Mouse (Mus musculus) spleen, adult 12 weeks (tissue): ENCODE measurements around the gene Axdnd1.
"Not testable (repeated sequence)": the region's sequence is repeated elsewhere in the genome, so short reads cannot be mapped to it uniquely, and the experiment has no call there.

Experiments
- DNase-seq: peaks from one replicate; pipeline ENCODE4 v3.0.0; 2022; ENCODE audit warnings: low spot score

The Axdnd1 gene

DNA sequence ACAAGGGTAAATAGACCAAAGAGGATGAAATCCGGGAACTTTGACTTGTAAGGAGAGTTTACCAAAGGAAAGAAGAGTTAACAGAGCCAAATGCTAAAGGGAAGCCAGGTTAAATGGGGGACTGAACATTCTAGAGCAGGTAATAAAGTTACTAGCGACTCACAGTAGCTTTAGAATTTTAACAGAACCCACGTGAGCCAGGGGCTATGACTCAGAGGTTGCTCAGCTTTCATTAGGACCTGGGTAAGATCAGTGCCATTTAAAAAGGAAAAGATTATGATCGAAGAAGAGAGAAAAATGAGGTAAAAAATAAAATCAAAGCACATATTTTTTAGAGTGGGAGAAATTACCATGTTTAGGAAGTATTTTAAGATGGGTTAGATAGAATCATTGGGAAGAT is 80.1 kb downstream of the Axdnd1 start:
- no peak for DNase-seq

DNA sequence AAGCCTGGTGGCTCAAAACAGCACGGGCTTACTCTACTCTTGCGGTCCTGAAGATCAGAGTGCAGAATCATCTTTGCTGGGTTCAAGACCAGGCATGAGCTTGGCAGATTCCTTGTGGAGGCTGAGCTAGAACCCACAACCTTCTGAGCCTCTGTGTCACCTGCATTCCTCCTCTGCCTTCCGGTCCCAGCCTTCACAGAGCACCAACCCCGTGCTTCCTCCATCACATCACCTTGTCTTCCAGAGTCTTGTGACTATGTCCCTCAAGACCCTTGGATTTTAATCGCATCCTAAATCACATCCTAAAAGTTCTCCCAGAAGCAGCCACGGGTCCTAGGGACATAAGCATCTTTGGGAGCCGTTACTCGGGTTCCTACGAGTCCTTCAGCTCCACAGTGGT is 97.8 kb downstream of the Axdnd1 start:
- no peak for DNase-seq

GRCm38 (mm10) chr1:156310630-156311029 is 110.3 kb downstream of the Axdnd1 start, which contains the start of gene Nphs2:
Gene Nphs2, plus strand, starts transcription at chr1:156310727.
- DNase-seq = no peak

- no peak for DNase-seq
Measured at GRCm38 (mm10) chr1:156308595-156308994, 112.4 kb downstream of the Axdnd1 start.

DNA sequence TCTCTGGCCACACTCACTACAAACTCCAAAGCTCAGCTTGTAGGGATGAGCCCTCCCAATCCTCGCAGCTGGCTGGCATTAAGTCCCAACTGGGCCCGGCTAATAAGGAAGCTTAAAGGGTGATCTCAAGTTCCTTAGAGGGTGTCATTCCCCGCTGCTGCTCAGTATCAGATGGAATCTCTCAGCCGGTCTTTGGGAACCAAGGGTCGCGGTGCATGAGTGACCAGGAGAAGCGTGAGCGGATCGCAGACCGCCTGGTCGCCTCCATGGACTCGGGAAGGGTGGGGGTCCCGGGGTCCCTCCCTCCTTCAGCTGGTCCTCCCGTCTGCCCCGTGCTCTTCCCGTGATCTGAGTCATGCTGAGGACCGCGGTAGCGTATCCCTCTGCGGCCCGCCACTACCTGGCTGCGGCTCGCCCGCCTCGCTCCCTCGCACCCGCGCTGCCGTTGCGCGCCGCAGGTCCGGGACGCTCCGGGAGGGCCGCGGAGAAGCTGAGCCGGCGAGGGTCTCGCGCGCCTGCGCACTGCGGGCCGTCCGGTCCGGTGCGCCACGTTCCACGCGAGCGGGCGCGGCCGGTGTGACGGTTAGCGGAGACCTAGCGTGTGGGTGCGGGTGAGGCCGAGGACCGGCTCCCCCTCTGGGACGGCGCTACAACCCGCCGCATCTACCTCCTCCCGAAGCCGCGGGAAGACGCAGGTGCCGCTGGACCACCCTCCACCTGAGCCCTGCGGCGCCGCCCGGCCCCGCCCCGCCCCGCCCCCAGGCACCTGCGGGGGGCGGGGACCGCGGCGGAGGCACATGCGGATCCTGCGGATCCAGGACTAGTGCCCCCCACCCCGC is 117.8 kb downstream of the Axdnd1 start, which contains the start of gene Tdrd5:
Gene Tdrd5 (minus strand): TSS at position 754 of the 839 bp plus-strand sequence.
- no peak for DNase-seq

DNA sequence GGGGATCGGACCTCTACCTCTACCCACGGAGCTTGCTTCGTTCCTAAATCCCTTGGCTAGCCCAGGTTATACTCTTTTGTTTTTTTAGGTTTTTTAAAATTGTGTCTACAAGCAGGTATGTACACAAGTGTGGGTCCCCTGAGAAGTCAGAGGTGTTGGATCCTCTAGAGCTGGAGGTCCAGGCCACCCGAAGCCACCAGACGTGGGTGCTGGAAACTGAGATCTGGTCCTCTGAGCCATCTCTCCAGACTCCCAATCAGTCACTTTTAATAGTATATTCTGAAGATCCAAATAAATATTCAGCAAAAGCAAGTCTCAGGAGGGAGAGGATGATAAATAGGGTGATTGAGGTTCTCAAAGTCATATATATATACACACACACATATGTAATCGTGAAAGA is 130.9 kb downstream of the Axdnd1 start:
- DNase-seq = no peak

DNA sequence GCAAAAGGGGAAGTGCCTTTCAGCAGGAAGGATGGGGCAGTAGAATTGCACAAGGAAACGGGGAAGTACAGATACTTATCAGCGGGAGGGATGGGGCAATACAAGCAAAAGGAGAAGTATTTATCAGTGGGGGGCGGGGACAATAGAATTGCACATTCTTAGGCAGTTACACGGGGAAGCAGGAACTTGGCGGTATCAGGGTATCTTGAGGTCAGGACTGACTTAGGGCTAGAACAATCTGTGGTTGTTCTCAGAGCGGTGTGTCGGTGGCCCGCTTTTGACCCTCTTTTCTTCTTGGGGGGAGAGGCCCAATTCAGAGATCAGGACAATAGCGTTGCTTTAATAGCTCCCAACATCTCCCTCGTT is 131.8 kb downstream of the Axdnd1 start:
- not testable (repeated sequence) for DNase-seq

DNA sequence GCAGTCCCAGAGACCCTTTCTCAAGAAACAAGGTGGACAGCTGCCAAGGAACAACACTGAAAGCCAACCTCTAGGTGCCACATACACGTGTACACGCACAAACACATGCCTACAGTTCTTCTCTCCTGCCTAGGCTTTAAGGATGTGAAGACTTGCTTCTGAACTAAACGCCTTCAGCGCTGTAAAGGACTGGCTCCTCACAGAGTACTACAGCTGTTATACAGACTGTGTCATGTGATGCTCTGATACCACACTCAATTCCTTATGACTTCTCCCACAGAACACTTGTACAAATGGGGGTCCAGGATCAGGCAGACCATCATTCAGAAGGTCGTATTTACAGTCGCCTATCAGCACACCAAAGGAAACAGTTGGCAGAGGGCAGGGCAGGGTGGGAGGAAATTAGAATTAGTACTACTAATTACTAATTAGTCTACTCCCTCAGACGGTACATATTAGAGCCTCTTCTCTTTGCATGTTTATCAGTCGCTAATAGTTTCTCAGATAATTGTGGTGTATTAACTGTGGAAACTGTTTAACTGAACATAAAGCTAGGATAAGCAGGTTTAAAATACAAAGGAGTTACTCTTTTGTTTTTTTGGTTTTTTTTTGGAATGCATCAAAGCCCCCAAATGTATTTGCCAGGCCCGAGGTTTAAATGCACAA is 132.3 kb downstream of the Axdnd1 start:
- no peak for DNase-seq

- DNase-seq = no peak
Measured at GRCm38 (mm10) chr1:156285541-156285896, 135.4 kb downstream of the Axdnd1 start.

DNA sequence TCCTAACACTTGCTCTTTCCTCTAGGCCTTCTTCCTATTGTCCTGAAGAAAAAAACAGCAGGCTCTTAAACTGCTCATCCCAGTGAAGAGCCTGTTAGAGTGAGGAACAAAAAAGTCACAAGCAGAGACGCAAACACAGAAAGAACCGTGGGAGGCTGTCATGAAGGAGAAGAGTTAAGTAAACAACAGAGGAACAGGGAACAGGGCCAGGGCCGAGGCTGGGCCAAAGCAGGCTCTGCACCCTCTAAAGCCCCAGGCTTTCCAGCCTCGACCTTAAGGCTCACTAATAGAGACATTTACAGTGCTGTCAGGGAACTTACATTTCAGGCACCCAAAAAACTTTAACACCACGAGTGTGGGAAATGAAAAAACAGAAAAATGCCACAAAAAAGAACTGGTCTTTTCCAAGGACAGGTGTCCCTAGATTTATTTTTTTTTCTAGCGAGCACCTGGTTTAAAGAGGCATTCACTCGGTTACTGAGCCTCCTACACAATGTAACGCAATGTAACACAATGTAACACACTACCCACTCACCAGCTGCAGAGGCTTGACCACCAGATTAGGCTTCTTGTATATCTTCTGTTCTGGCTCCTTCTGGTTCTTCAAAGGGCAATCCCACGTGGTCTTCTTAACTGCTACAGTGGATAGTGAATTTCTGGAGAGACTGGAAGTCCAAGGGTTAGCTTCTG is 136.0 kb downstream of the Axdnd1 start:
- no peak for DNase-seq

DNA sequence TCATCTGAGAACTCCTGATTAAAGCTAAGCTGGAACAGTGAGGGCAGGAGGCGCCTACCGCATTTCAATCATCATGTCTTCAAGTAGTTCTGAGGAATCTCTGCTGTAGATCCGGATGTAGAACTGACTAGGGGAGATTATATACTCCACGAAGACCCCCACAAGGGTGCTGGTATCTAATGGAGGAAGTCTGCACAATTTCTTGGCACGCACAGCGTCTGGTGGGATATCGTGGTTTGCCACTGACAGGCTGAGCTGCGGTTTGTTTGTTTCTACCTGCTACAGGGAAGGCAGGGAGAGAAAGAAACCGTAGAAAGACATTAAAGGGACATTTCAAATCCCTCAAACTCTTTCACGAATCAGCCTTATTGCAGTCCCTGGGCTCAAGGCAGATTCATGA is 136.8 kb downstream of the Axdnd1 start:
- DNase-seq = no peak

GRCm38 (mm10) chr1:156280131-156280530 is 140.8 kb downstream of the Axdnd1 start:
- no peak for DNase-seq

- no peak for DNase-seq
Measured at GRCm38 (mm10) chr1:156273647-156274046, 147.3 kb downstream of the Axdnd1 start.
